Mouse (Mus musculus) erythroblast, embryonic 14.5 days (primary cell): Measurements from ENCODE around the gene Sf3a3.

Experiments used
- GATA1 ChIP-seq: IDR thresholded peaks from 2 replicates; pipeline ENCODE4 v1.6.1; 2012; ENCODE audit warnings: low read length, inconsistent platforms, mixed read lengths
- TAL1 ChIP-seq: IDR thresholded peaks from 3 replicates; pipeline ENCODE4 v1.6.1; 2012; ENCODE audit warnings: low read length, inconsistent platforms, mixed read lengths

GRCm38 (mm10) chr4:124705661-124706269 lies 8.8 kb upstream of the Sf3a3 start:
- TF ChIP-seq GATA1 (no peak), TAL1 (no peak)
